Mouse (Mus musculus) cerebellum, postnatal 36 days (tissue): ENCODE measurements around the gene Vps13d.

Experiments
- DNase-seq, 2 experiments: peaks; one replicate each; pipeline ENCODE4 v3.0.0; 2021 to 2022; ENCODE audit warnings: mixed read lengths in 2 of 2

The Vps13d gene

GRCm38 (mm10) chr4:144969030-144969429 is 225.8 kb downstream of the Vps13d start:
- no peak for DNase-seq

- DNase-seq: no peak
These were observed 226.4 kb downstream of the Vps13d start for GRCm38 (mm10) chr4:144968371-144968770.

- DNase-seq: no peak
These were observed 229.6 kb downstream of the Vps13d start for GRCm38 (mm10) chr4:144965255-144965654.

GRCm38 (mm10) chr4:144961696-144962095 is 233.1 kb downstream of the Vps13d start:
- DNase-seq: no peak

GRCm38 (mm10) chr4:144961232-144961631 is 233.6 kb downstream of the Vps13d start:
- DNase-seq: no peak

- DNase-seq: no peak
These were observed 234.5 kb downstream of the Vps13d start for GRCm38 (mm10) chr4:144960188-144960904.

- DNase-seq: no peak
These were observed 237.1 kb downstream of the Vps13d start for GRCm38 (mm10) chr4:144957721-144958120.

GRCm38 (mm10) chr4:144957186-144957585 is 237.6 kb downstream of the Vps13d start:
- no peak for DNase-seq

- no peak for DNase-seq
These were observed 238.5 kb downstream of the Vps13d start for GRCm38 (mm10) chr4:144956293-144956692.

- DNase-seq: no peak
These were observed 238.9 kb downstream of the Vps13d start for GRCm38 (mm10) chr4:144955863-144956262.

- DNase-seq: no peak
These were observed 241.4 kb downstream of the Vps13d start for GRCm38 (mm10) chr4:144953421-144953820.

- no peak for DNase-seq
These were observed 242.9 kb downstream of the Vps13d start for GRCm38 (mm10) chr4:144951859-144952258.

GRCm38 (mm10) chr4:144950883-144951282 is 243.9 kb downstream of the Vps13d start:
- no peak for DNase-seq

GRCm38 (mm10) chr4:144950327-144950711 is 244.5 kb downstream of the Vps13d start:
- DNase-seq: no peak

- peak; percentile 41 to 49 for DNase-seq
These were observed 245.1 kb downstream of the Vps13d start for GRCm38 (mm10) chr4:144949441-144950326.

GRCm38 (mm10) chr4:144947738-144948390 is 246.9 kb downstream of the Vps13d start:
- no peak for DNase-seq

GRCm38 (mm10) chr4:144943273-144943672 is 251.5 kb downstream of the Vps13d start:
- no peak for DNase-seq

- DNase-seq: no peak
These were observed 252.4 kb downstream of the Vps13d start for GRCm38 (mm10) chr4:144942433-144942832.

- no peak for DNase-seq
These were observed 253.9 kb downstream of the Vps13d start for GRCm38 (mm10) chr4:144940796-144941462.

- DNase-seq: no peak
These were observed 254.9 kb downstream of the Vps13d start for GRCm38 (mm10) chr4:144939847-144940411.

GRCm38 (mm10) chr4:144936563-144937154 is 258.1 kb downstream of the Vps13d start:
- no peak for DNase-seq

- no peak for DNase-seq
These were observed 260.3 kb downstream of the Vps13d start for GRCm38 (mm10) chr4:144934501-144934900.
